Mouse (Mus musculus) erythroblast, embryonic 14.5 days (primary cell): ENCODE measurements around the gene Vdr. TPM values are rescaled to one million over a fixed set of nuclear protein-coding genes. Genes with fewer than 3 reads are reported as not detected.

Experiments
- H3K27me3 ChIP-seq: 2 replicates; pipeline ENCODE4 v1.6.1; 2012; ENCODE audit warnings: inconsistent platforms; ENCODE audit not compliant: control insufficient read depth
- H3K36me3 ChIP-seq: 2 replicates; pipeline ENCODE4 v1.6.1; 2012; ENCODE audit warnings: mild to moderate bottlenecking, inconsistent platforms; ENCODE audit not compliant: control insufficient read depth
- H3K4me1 ChIP-seq: 2 replicates; pipeline ENCODE4 v1.6.1; 2012; ENCODE audit warnings: inconsistent platforms; ENCODE audit not compliant: control insufficient read depth
- H3K4me3 ChIP-seq: replicated peaks from 2 replicates; pipeline ENCODE3; 2012; ENCODE audit warnings: moderate library complexity, mild to moderate bottlenecking, inconsistent platforms
- H3K9me3 ChIP-seq: 2 replicates; pipeline ENCODE4 v1.6.1; 2012; ENCODE audit warnings: low read length, inconsistent platforms, mixed read lengths; ENCODE audit not compliant: control insufficient read depth
- GATA1 ChIP-seq: IDR thresholded peaks from 2 replicates; pipeline ENCODE4 v1.6.1; 2012; ENCODE audit warnings: low read length, inconsistent platforms, mixed read lengths
- TAL1 ChIP-seq: IDR thresholded peaks from 3 replicates; pipeline ENCODE4 v1.6.1; 2012; ENCODE audit warnings: low read length, inconsistent platforms, mixed read lengths
- polyA plus RNA-seq: library from polyadenylated mRNA; stranded (reverse); fragments of >175 nt; gene quantifications from 2 replicates; pipeline ENCODE4 v1.2.3, GENCODE M21; 2012

The Vdr gene
- polyA plus RNA-seq: not detected in 2 replicates

GRCm38 (mm10) chr15:97910530-97910929, at the start of gene Vdr:
Gene Vdr, minus strand, starts transcription at chr15:97910630.
- no peak for TF ChIP-seq TAL1
- no peak for TF ChIP-seq GATA1
- Histone ChIP-seq H3K4me1 (peaks cover 15% of the 10 kb centered on the region), H3K9me3 (no peaks in the 10 kb centered on the region), H3K36me3 (no peaks in the 10 kb centered on the region), H3K4me3 (no peak within 1 kb of the TSS), H3K27me3 (peaks cover 69% of the 10 kb centered on the region)

- TF ChIP-seq TAL1 (no peak), GATA1 (no peak)
- Histone ChIP-seq H3K4me3 (no peak overlapping the region), H3K9me3 (no peaks in the 10 kb centered on the region), H3K27me3 (peaks cover 2% of the 10 kb centered on the region; the same call in 1 of the 2 replicates), H3K36me3 (no peaks in the 10 kb centered on the region), H3K4me1 (no peaks in the 10 kb centered on the region)
Measured at GRCm38 (mm10) chr15:97956416-97956815, 46.0 kb upstream of the Vdr start.

DNA sequence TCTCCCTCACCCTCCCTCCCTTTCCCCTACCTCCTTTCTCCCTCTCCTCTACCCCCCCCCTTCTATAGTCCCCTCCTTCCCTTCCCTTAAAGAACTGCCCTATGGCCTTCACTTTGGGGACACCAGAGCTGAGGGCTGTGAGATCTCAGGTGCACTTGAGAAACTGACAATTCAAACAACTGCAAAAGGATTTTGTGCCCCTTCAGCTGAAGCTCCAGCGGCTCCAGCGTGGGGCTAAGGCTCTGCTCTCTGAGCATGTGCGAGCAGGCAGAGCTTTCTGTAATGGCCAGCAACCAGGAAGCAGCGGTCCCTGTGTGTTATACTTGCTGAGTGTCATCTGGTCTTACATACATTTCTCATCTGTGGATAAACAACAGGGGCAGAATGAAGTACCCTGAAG, 45.3 kb upstream of the Vdr start:
- Histone ChIP-seq H3K4me1 (no peaks in the 10 kb centered on the region), H3K27me3 (peaks cover 2% of the 10 kb centered on the region; the same call in 1 of the 2 replicates), H3K4me3 (no peak overlapping the region), H3K36me3 (no peaks in the 10 kb centered on the region), H3K9me3 (no peaks in the 10 kb centered on the region)
- TF ChIP-seq TAL1 (no peak), GATA1 (no peak)

- Histone ChIP-seq H3K27me3 (peaks cover 2% of the 10 kb centered on the region; the same call in 1 of the 2 replicates), H3K9me3 (no peaks in the 10 kb centered on the region), H3K4me1 (no peaks in the 10 kb centered on the region), H3K36me3 (no peaks in the 10 kb centered on the region), H3K4me3 (no peak overlapping the region)
- TF ChIP-seq GATA1: no peak
- no peak for TF ChIP-seq TAL1
Measured at GRCm38 (mm10) chr15:97955286-97955685, 44.9 kb upstream of the Vdr start.

DNA sequence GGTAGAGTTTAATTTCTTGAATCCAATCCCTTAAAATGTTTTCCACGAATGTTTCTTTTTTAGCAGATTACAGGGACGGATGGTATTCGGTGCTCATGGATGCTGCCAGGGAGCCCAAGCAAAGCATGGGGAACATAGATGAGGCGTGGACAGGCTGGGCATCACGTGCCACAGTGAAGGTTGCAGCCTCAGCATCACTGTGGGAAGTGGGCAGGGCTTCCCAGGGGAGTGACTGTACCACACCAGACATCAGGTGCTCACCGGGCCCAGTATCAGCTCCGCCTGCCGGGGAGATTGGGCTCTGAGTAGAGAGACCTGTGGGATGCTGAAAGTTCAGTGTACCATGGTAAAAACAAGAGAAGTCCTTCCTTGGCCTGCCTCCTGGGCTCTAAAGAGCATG, 44.2 kb upstream of the Vdr start:
- Histone ChIP-seq H3K4me3 (no peak overlapping the region), H3K27me3 (peaks cover 2% of the 10 kb centered on the region; the same call in 1 of the 2 replicates), H3K36me3 (no peaks in the 10 kb centered on the region), H3K9me3 (no peaks in the 10 kb centered on the region), H3K4me1 (no peaks in the 10 kb centered on the region)
- TF ChIP-seq GATA1: no peak
- no peak for TF ChIP-seq TAL1

- Histone ChIP-seq H3K4me3 (no peak overlapping the region), H3K27me3 (peaks cover 2% of the 10 kb centered on the region; the same call in 1 of the 2 replicates), H3K4me1 (no peaks in the 10 kb centered on the region), H3K36me3 (no peaks in the 10 kb centered on the region), H3K9me3 (no peaks in the 10 kb centered on the region)
- TF ChIP-seq TAL1 (no peak), GATA1 (no peak)
Measured at GRCm38 (mm10) chr15:97952889-97953189, 42.4 kb upstream of the Vdr start.

DNA sequence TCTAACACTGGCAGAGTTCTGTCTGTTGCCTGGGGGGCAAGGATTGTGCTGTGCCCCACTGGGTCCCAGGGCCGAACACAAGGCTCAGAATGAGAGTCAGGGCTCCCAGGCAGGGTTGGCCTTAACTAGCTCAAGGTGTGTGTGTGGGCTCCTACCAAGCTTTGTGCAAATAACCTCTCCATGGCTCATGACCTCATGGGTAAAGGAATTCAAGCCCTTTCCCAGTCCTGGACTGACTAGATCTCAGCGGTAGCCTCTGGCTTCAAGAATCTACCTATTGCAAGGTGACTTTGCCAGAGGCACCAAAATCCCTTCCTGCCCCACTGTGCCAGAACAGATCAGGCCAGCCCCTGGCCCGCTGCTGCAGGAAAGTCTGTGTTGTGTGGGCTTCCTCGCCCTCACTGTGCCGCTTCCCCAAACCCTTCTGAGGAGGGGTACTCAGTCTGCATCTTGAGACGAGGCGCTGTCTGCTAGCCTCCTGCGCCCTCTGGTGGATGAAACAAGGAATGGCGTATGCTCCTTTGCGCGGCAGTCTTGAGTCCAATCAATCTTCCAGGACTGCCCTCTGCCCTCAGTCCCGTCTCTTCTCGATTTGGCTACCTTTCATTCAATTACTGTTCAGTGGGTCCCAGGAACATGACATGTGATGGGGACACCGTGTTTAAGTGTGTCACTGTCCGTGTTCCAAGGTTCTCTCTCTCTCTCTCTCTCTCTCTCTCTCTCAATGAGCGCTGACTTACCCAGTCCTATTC, 41.9 kb upstream of the Vdr start:
- peaks cover 2% of the 10 kb centered on the region; the same call in 1 of the 2 replicates for H3K27me3 ChIP-seq
- no peak overlapping the region for H3K4me3 ChIP-seq
- H3K4me1 ChIP-seq: no peaks in the 10 kb centered on the region
- TF ChIP-seq GATA1: no peak
- no peak for TF ChIP-seq TAL1
- no peaks in the 10 kb centered on the region for H3K9me3 ChIP-seq
- no peaks in the 10 kb centered on the region for H3K36me3 ChIP-seq

DNA sequence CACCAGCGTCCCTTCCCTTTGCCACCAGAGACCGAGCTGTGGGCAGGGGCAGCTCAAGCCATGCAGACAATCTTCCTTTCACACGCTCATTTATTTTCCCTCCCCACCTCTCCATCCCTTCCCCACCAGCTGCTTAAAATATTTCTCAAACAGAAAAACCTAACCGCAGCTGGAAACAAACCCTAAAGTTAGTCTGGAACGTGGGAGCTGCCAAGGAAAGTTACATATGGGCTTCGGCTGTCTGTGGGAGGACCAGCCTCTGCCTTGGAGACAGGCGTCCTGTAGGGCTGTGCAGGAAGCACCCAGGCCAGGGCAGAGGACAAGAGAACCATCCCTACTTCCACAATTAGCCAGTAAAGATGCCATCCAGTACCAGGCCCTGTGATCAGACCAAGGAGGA, 39.8 kb upstream of the Vdr start:
- H3K4me3 ChIP-seq: no peak overlapping the region

GRCm38 (mm10) chr15:97949706-97950105, 39.3 kb upstream of the Vdr start:
- H3K4me1 ChIP-seq: no peaks in the 10 kb centered on the region
- H3K27me3 ChIP-seq: peaks cover 2% of the 10 kb centered on the region; the same call in 1 of the 2 replicates
- H3K9me3 ChIP-seq: no peaks in the 10 kb centered on the region
- no peak overlapping the region for H3K4me3 ChIP-seq
- TF ChIP-seq GATA1: no peak
- no peak for TF ChIP-seq TAL1
- H3K36me3 ChIP-seq: no peaks in the 10 kb centered on the region

More for the DNA sequence above, 39.8 kb upstream of the Vdr start:
- Histone ChIP-seq H3K27me3 (peaks cover 2% of the 10 kb centered on the region; the same call in 1 of the 2 replicates), H3K4me1 (no peaks in the 10 kb centered on the region), H3K9me3 (no peaks in the 10 kb centered on the region), H3K36me3 (no peaks in the 10 kb centered on the region)
- no peak for TF ChIP-seq GATA1
- TF ChIP-seq TAL1: no peak

- Histone ChIP-seq H3K4me3 (no peak overlapping the region), H3K27me3 (no peaks in the 10 kb centered on the region; the same call in 1 of the 2 replicates), H3K4me1 (no peaks in the 10 kb centered on the region), H3K36me3 (no peaks in the 10 kb centered on the region), H3K9me3 (no peaks in the 10 kb centered on the region)
- TF ChIP-seq GATA1 (no peak), TAL1 (no peak)
Measured at GRCm38 (mm10) chr15:97948720-97949119, 38.3 kb upstream of the Vdr start.
